Mouse (Mus musculus) liver, embryonic 14.5 days (tissue): ENCODE results near the gene Mad2l2. TPM values are rescaled to one million over a fixed set of nuclear protein-coding genes. Genes with fewer than 3 reads are reported as not detected.

Experiments
- ATAC-seq: fragments of 200-750 bp; cut with Nextera tagmentation; 2 replicates; pipeline ENCODE4 v1.8.0; 2017; ENCODE audit warnings: moderate number of reproducible peaks, mild to moderate bottlenecking, moderate library complexity; ENCODE audit not compliant: insufficient read depth
- DNase-seq, 3 experiments: peaks; one replicate each; pipeline ENCODE4 v3.0.0-alpha.2; 2012 to 2013; ENCODE audit warnings: low read depth in 3 of 3, low spot score in 3 of 3
- H3K27ac ChIP-seq: fragments of 300-500 bp; sonication (generic); 2 replicates; pipeline ENCODE4 v1.5.1; 2014; ENCODE audit warnings: moderate library complexity, mild to moderate bottlenecking, control low read depth, inconsistent platforms
- H3K27me3 ChIP-seq: fragments of 300-500 bp; sonication (generic); 2 replicates; pipeline ENCODE4 v1.6.1; 2014; ENCODE audit warnings: mild to moderate bottlenecking, low read length, moderate library complexity; ENCODE audit not compliant: control insufficient read depth, insufficient read depth
- H3K36me3 ChIP-seq: fragments of 300-500 bp; sonication (generic); replicated peaks from 2 replicates; pipeline ENCODE4 v1.6.1; 2014; ENCODE audit warnings: low read depth; ENCODE audit not compliant: control insufficient read depth, insufficient read depth
- H3K4me1 ChIP-seq, 2 experiments: fragments of 200-500 bp in 1 of 2; fragments of 300-500 bp in 1 of 2; sonication (generic) in 1 of 2; replicated peaks; 2 replicates each; pipeline ENCODE4 v1.6.1; 2012 to 2014; ENCODE audit warnings: antibody characterized with exemption in 1 of 2, inconsistent platforms in 1 of 2, low read length in 1 of 2; ENCODE audit not compliant: control insufficient read depth in 2 of 2, insufficient read depth in 2 of 2
- H3K4me2 ChIP-seq: fragments of 300-500 bp; sonication (generic); 2 replicates; pipeline ENCODE4 v1.6.1; 2014; ENCODE audit warnings: low read depth, mild to moderate bottlenecking, control low read depth, moderate library complexity
- H3K4me3 ChIP-seq, 2 experiments: fragments of 200-500 bp in 1 of 2; fragments of 300-500 bp in 1 of 2; sonication (generic) in 1 of 2; 2 replicates each; pipeline ENCODE4 v1.5.1; 2012 to 2014; ENCODE audit warnings: low read depth in 2 of 2, low read length in 2 of 2, mild to moderate bottlenecking in 2 of 2, control low read depth in 1 of 2, inconsistent platforms in 1 of 2, moderate library complexity in 1 of 2; ENCODE audit not compliant: insufficient read depth in 1 of 2
- H3K9ac ChIP-seq: fragments of 300-500 bp; sonication (generic); replicated peaks from 2 replicates; pipeline ENCODE4 v1.6.1; 2014; ENCODE audit warnings: mild to moderate bottlenecking, control low read depth, moderate library complexity
- H3K9me3 ChIP-seq: fragments of 300-500 bp; sonication (generic); 2 replicates; pipeline ENCODE4 v1.6.1; 2016; ENCODE audit warnings: low read length, mixed read lengths; ENCODE audit not compliant: control insufficient read depth
- CTCF ChIP-seq: IDR thresholded peaks from 2 replicates; pipeline ENCODE4 v1.5.1; 2016; ENCODE audit warnings: antibody characterized with exemption, low read depth, control low read depth
- EP300 ChIP-seq: IDR thresholded peaks from 2 replicates; pipeline ENCODE4 v1.6.1; 2016; ENCODE audit warnings: antibody characterized with exemption, low read depth
- WGBS: fragments of 180-500 bp; shearing (Covaris S2); extraction: QIAGEN DNeasy Blood & Tissue Kit; methylation state at CpG from one replicate; pipeline ENCODE4 v1.1.7; 2014; ENCODE audit not compliant: insufficient replicate concordance; 5-methylcytosine and 5-hydroxymethylcytosine counted together
- polyA plus RNA-seq, 2 experiments: library from polyadenylated mRNA; depleted of rRNA in 1 of 2; stranded (reverse) in 1 of 2; unstranded in 1 of 2; fragments of >200 nt; fragmentation: Nextera tagmentation in 1 of 2; extraction: Ambion mirVana in 1 of 2; gene quantifications; 2 replicates each; pipeline versions ENCODE4 v1.2.1 to v1.2.3; 2012 to 2014

The Mad2l2 gene
- polyA plus RNA-seq, 2 experiments: 9.4 to 17.7 TPM

DNA sequence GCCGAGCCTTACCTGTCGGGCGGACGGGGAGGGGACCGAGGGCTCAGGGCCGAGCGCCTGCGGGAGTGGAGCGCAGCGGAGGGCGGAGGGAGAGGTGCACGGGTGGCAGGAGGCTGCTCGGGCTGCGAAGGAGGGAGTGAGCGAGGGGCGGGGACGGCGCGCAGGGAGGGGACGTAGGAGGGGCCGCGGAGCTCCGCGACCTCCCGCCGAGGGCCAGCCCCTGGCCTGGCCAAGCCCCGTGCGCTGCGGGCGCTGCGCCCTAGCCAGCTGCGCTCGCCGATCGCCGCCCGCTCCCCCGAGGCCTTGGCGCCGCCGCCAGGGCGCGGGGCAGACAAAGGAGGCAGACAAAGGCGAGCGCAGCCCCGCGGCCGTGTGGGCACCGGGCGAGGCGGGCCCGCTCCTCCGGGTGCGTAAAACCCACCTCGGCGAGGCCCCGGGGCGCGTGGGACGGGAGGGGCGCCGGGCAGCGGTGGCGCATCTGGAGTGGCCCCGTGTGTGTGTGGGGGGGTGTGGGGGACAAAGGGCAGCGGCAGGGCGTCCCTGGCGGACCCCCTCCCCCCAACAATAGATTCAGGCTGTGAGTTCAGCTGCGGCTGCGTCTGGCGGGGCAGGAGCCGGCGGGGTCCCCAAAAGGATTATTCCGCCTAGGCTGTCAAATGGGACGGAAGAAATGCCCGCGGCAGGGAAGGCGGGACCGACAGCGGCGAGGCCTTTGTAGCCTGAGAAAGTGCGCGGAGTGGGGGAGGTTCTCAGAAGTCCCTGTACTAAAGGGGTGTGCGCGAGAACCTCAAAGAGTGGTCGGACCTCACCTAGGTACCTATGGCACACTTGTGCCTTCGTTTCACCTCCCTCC lies 603 bp downstream of the Mad2l2 start, which contains the start of gene Draxin:
Gene Draxin, minus strand, starts transcription at position 138 of the 853 bp plus-strand sequence.
- no peak within 1 kb of the TSS for H3K27ac ChIP-seq
- peaks cover 45% of the 10 kb centered on the region for H3K27me3 ChIP-seq
- H3K36me3 ChIP-seq: no peaks in the 10 kb centered on the region
- H3K9ac ChIP-seq: no peak within 1 kb of the TSS
- H3K4me2 ChIP-seq: peak within 1 kb of the TSS; percentile 45
- TF ChIP-seq CTCF (no peak), EP300 (no peak)
- DNase-seq (no peak), ATAC-seq (peak; percentile 13; the same call in 1 of the 2 replicates)
- H3K4me1 ChIP-seq: no peaks in the 10 kb centered on the region
- H3K9me3 ChIP-seq: no peaks in the 10 kb centered on the region
- 2% methylated on average over 85 of the region's 87 CpGs for WGBS
- H3K4me3 ChIP-seq: peak within 1 kb of the TSS in 1 of 2 experiments; percentile 34; a peak in 2 of 4 replicates

DNA sequence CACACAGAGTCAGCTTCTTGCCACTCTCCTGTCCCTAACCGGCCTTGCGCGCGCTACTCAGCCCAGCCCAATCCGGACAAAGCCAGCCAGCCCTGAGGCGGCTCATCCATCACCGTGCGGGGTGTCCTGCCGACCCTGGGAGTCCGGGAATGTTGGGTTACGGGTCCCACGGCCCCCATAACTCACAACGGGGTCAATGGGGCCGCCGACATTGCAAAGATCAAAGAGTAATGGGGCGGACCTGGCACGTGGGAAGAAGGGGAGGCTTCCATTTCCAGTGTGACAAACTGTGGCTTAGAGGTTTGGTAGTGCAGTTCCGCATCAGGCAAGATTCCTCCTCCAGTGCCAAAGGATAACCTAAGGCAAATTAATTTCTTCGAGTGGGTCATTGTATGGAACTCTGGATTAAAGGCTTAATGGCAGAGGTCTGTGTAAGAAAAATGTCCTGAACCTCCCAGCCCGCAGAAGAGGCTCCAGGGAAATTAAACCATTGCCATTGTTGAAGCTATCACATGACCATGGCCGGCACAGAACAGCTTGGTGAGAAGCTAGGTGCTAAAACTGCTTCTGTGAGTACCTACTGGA lies 1.4 kb downstream of the Mad2l2 start:
- Histone ChIP-seq H3K9me3 (no peaks in the 10 kb centered on the region), H3K27ac (no peak overlapping the region), H3K4me1 (no peaks in the 10 kb centered on the region), H3K9ac (no peak overlapping the region), H3K4me2 (no peak overlapping the region), H3K4me3 (no peak overlapping the region), H3K36me3 (no peaks in the 10 kb centered on the region), H3K27me3 (peaks cover 45% of the 10 kb centered on the region)
- DNase-seq: no peak
- WGBS: 4% methylated on average over 21 of the region's 21 CpGs
- TF ChIP-seq CTCF (no peak), EP300 (no peak)
- ATAC-seq: no peak

DNA sequence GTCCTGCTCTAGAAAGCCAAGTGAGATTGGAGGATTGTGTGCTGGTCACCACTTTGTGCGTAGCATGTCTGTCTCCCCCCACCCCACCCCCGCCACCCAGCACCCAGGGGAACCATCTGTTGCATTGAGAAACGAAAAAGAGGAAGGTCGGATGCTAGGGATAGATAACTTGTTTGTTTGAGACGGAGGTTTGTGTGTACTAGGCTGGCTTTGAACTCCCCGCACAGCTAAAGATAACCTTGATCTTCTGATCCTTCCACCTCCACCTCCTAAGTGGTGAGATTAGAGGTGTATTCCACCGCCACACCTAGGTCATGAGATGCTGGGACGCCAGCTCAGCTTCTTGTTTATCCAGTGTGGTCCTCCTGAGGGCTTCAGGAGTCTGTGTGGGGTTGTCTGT lies 4.8 kb downstream of the Mad2l2 start:
- Histone ChIP-seq H3K36me3 (no peaks in the 10 kb centered on the region), H3K4me2 (no peak overlapping the region), H3K4me3 (no peak overlapping the region), H3K9me3 (no peaks in the 10 kb centered on the region), H3K9ac (no peak overlapping the region), H3K4me1 (peaks cover 0 to 2% of the 10 kb centered on the region in 2 experiments; a peak in 3 of 4 replicates), H3K27me3 (peaks cover 37% of the 10 kb centered on the region), H3K27ac (no peak overlapping the region)
- ATAC-seq: no peak
- WGBS: 15% methylated on average over 8 of the region's 8 CpGs
- TF ChIP-seq CTCF: no peak
- no peak for TF ChIP-seq EP300
- no peak for DNase-seq

DNA sequence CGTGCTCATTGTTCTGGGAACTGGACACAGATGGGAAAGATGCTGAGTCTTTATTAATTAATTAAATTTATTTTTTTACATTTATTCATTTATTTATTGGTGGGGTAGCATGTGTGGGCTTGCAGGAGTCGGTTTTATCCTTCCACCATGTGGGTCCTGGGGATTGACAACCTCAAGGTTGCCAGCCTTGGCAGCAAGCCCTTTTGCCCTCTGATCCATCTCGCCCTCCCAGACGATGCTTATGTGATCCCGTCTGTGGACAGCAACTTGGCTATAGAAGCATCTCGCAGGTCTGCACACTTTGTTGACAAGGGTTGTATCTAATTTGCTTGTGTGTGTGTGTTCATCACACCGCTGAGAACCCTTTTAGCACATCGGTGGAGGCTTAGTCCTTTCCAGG lies 7.3 kb downstream of the Mad2l2 start:
- H3K27me3 ChIP-seq: peaks cover 12% of the 10 kb centered on the region
- H3K4me3 ChIP-seq: no peak overlapping the region
- H3K4me1 ChIP-seq: peaks cover 0 to 2% of the 10 kb centered on the region in 2 experiments; a peak in 3 of 4 replicates
- no peak overlapping the region for H3K9ac ChIP-seq
- no peak for DNase-seq
- H3K4me2 ChIP-seq: no peak overlapping the region
- TF ChIP-seq CTCF: no peak
- TF ChIP-seq EP300: no peak
- no peaks in the 10 kb centered on the region for H3K9me3 ChIP-seq
- no peaks in the 10 kb centered on the region for H3K36me3 ChIP-seq
- no peak overlapping the region for H3K27ac ChIP-seq
- WGBS: 56% methylated on average over 8 of the region's 8 CpGs
- ATAC-seq: no peak

DNA sequence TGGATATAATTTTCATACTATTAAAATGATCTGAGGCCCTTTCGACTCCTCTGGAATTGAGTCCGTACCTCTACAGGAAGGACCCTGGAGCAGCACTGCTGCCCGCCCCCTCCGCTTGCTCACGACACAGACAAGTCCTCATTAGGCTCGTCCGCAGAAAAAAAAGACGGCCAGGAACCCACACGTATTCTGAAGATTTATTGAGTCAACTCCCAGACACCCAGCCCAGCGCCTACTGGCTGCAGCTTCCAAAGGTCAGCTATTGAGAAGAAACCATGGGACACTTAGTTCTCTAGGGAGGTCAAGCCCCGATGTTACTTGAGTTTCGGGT lies 9.5 kb downstream of the Mad2l2 start:
- peak in 1 of 3 experiments; percentile 15 for DNase-seq
- 1% methylated on average over 12 of the region's 12 CpGs for WGBS

More for the DNA sequence above, 9.5 kb downstream of the Mad2l2 start:
- Histone ChIP-seq H3K4me1 (peaks cover 0 to 2% of the 10 kb centered on the region in 2 experiments; a peak in 3 of 4 replicates), H3K9me3 (no peaks in the 10 kb centered on the region), H3K9ac (peak overlapping the region; percentile 55), H3K27me3 (peaks cover 12% of the 10 kb centered on the region), H3K4me2 (peak overlapping the region; percentile 89), H3K4me3 (peak overlapping the region; percentile 63 to 82), H3K36me3 (no peaks in the 10 kb centered on the region), H3K27ac (no peak overlapping the region)
- ATAC-seq: peak; percentile 6; the same call in 1 of the 2 replicates
- TF ChIP-seq EP300 (no peak), CTCF (no peak)
